Mouse (Mus musculus): ENCODE results near the gene Etnppl.
A peak's percentile ranks its signal among the peaks of the same experiment; 100 is the strongest.

Etnppl gene

GRCm38 (mm10) chr3:130617439-130617898 lies at the start of gene Etnppl:
Gene Etnppl, plus strand, starts transcription at chr3:130617448.
- DNase-seq, result peak; percentile 71

DNA sequence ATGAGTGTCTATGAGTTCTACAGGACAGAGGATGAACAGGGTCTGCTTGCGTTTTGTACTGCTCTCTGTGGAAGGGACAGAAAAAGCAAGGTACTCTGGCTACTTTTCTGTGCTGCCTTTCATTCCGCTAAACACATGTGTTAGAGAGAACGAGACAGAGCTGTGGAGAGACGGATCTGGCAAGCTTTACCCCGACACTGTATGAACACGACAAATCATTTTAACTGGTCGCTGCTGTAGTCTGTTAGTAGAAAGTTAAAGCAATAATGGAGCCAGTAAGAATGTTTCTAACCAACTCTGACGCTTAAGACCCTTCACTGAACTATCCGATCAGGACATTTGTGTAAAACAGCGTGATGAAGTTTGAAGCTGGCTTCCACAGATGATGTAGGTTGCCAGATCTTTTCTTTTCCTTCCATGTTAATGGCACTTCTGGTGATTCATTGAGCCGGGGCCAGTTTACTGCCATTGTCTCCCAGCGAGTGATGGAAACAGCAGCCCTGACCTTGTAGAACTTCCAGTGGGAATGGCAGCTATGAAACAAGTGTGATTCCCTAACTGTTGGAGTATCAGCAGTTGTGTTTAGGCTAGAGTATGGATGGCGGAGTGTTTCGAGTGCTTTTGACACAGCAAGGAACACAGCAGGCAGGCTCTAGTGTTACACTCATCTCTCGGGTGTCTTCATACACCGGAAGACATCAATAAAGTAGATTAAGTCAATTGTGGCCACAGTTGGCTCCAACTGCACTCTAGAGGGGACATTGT lies 48.7 kb upstream of the Etnppl start:
- DNase-seq, result no peak

- no peak for DNase-seq
These were observed 44.0 kb upstream of the Etnppl start for GRCm38 (mm10) chr3:130573243-130573642.

GRCm38 (mm10) chr3:130574652-130575051 lies 42.6 kb upstream of the Etnppl start:
- DNase-seq, result peak; percentile 48

GRCm38 (mm10) chr3:130576683-130577082 lies 40.6 kb upstream of the Etnppl start:
- DNase-seq, result peak; percentile 11

DNA sequence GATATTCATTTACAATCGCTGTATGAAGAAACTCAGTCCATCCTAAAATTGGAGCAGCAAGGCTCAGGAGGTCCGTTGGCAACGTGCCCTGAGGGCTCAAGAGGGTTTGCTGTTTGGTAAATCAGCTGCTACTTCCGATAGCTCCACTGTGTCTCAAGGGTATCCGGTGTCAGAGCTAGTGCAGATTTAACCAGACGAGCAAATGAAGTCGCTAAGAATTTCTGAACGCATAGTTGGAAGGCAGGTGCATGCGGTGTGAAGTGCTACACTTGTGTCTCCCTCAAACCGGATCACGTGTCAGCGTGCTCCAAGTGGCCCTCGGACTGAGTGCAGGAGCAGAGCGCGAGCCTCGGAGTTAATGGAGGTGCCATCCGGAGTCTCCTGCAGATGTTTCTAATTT lies 37.7 kb upstream of the Etnppl start:
- DNase-seq, result no peak

- DNase-seq, result no peak
These were observed 35.7 kb upstream of the Etnppl start for GRCm38 (mm10) chr3:130581577-130581976.

DNA sequence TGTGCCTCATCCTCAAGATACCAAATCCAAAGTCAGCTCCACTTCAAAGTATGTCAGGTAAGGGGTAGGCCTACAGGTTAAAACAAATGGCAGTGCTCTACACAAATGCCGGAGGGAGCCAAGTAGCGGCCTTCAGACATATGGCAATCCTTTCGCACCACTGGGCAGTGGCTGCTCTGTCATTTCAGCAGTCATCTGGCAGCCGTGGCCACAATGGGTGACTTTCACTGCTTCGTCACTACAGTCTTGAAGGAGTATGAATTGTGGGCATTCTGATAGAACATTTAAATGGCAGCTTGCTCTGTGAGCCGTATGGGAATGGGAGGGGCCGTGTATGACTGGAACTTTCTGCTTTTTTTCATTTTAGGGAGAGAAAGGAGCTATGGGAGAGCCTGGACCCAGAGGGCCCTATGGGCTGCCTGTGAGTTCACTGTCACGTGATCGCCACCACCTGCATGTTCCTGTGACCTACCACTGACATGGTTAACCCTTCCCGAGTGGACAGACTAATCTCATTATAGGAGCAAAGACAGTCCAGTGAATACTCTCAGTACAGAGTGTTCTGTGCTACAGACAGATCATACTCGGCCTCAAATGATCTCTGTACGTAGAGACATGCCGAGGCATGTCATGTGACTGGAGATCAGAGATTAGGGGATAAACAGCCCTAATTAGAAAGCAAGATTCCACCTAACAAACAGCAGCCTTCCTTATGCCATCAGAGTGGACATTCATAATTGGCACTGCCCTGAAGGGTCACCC lies 34.2 kb upstream of the Etnppl start:
- peak; percentile 37 for DNase-seq

GRCm38 (mm10) chr3:130584007-130584406 lies 33.2 kb upstream of the Etnppl start:
- DNase-seq, result peak; percentile 30

- no peak for DNase-seq
These were observed 22.2 kb upstream of the Etnppl start for GRCm38 (mm10) chr3:130595050-130595449.

DNA sequence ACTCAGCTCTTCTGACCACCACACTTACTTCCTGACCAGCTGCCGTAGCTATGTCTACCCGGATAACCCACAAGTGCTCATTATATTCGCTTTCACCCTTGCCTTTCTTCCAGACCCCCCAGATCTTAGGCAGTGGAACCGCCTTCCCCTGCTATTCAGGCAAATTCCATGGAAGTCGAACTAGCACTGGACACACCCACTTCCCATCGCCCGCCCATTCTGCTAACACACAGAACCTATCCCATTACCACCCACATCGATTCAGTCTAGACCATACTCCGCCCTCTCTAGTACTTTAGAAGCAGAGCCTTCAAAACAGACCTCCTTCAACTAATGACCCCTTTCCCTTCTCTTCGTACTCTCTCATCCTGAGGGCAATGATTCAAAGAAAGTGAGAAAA lies 15.8 kb upstream of the Etnppl start:
- DNase-seq, result no peak

DNA sequence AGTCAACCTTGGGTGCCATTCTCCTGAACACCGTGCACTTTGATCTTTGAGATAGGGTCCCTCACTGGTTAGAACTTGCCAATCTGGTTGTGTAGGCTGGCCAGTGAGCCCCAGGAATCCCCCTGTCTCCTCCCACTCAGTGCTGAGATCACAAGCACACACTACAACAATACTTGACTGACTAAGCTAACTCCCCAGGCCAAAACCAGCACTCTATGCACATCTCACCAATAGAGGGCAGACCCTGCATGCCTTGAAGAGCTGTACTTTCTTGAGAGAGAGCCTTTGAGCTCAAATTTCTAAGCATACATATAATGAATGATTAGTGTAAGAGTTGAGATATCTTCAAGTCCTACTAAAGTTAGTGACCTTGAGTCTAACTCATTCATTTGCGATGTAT lies 9.3 kb upstream of the Etnppl start:
- peak; percentile 17 for DNase-seq

DNA sequence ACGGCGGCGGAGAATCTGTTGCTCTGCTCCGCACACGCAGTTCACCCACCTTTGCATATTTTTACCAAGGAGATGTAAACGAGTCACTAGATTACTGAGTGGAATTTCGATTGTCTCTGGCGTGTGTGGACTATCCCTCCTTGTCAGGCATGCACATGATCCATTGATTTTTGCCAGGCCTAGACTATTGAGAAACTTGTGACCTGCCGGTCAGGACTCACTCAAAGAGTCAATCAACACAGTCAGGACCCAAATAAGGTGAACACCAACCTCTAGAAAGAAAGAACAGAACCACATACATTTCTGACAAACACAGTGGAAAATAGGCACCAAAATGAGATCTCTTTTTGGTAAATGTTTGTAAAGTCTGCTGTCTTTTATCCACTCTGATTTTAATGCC lies 2.8 kb upstream of the Etnppl start:
- no peak for DNase-seq

- no peak for DNase-seq
These were observed 1.6 kb upstream of the Etnppl start for GRCm38 (mm10) chr3:130615625-130616024.

- DNase-seq, result no peak
These were observed 3.4 kb downstream of the Etnppl start for GRCm38 (mm10) chr3:130620517-130621146.

DNA sequence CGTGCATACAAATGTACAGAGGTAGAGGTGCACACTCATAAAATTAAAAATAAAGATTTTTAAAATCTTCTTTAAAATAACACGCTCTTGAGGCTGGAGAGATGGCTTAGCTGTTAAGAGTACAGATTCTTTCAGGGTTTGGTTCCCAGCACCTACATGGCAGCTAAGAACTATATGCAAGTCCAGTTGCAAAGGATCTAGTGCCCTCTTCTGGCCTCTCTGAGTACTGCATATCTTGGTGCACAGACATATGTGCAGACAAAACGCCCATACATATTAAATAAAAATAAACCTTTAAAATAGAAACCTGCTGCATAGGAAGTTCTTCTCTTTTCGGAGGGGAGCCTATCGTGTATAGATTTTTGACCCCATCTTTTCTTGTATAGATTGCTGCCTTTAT lies 11.1 kb downstream of the Etnppl start:
- no peak for DNase-seq

DNA sequence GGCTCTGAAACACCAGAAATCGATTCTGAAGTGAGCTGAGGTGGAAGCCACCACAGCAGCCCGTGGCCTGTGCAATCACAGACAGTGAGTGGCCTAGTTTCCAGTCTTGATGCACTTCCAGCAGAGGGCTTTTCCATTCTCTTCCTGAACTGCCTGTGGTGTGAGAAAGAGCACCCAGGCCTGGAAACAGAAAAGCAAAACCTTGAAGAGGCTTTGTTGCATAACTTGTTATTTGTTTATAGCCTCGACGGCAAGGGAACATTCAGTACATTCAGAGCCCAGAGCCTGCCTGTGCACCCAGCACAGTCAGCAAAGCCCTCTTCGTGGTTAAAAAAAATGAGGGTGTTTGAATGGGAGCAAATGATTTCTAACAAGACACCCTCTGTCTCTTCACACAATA lies 16.6 kb downstream of the Etnppl start:
- DNase-seq, result no peak

GRCm38 (mm10) chr3:130646110-130646810 lies 29.0 kb downstream of the Etnppl start:
- DNase-seq, result no peak

DNA sequence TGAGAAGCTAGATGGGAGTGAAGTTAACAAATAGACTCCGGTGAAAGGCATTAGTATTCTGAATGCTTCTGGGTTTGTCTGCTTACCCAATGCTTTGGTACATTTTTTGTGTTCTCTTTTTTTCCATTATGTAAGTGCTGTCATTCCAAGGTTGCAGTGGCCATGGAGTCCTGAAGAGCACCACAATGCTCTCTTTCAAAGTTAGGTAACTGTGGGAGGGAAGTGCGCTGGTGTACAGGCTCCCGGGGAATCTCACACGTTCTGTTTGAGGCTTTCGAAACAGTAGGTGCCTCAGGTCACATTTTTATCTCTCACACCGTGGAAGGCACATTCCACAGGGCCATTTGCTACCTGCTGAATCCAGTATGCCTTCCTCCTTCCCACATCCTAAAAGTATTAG lies 32.3 kb downstream of the Etnppl start:
- no peak for DNase-seq

DNA sequence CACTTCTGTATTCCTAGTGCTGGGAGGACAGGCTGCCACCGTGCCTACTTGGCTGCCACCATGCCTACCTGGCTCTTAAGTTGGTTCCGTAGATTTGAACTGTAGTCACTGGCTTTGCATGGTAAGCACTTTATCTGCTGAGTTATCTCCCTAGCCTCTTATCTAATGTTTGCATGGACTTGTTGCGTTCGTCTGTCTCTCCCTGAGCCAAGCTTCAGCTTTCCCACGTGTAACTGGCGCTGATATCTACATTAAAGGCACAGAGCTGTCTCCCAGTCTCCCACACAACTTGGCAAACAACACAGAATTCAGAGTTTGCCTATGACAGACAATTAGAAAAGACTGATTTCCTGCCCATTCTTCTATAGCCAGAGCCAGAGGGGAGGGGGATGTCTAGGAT lies 43.4 kb downstream of the Etnppl start:
- no peak for DNase-seq

GRCm38 (mm10) chr3:130662496-130662895 lies 45.2 kb downstream of the Etnppl start:
- DNase-seq, result no peak

- DNase-seq, result no peak
These were observed 54.0 kb downstream of the Etnppl start for GRCm38 (mm10) chr3:130671291-130671690.
